Mouse (Mus musculus) kidney, embryonic 16.5 days (tissue): ENCODE data around the gene 1600015I10Rik. TPM values are rescaled to one million over a fixed set of nuclear protein-coding genes. Genes with fewer than 3 reads are reported as not detected.
"Not testable (repeated sequence)": the region's sequence is repeated elsewhere in the genome, so short reads cannot be mapped to it uniquely, and the experiment has no call there.

Source experiments
- ATAC-seq: fragments of 200-750 bp; cut with Nextera tagmentation; 2 replicates; pipeline ENCODE4 v1.8.0; 2017; ENCODE audit warnings: moderate TSS enrichment; ENCODE audit not compliant: low FRiP score, low TSS enrichment
- H3K27ac ChIP-seq: fragments of 300-500 bp; sonication (generic); 2 replicates; pipeline ENCODE4 v1.5.1; 2014; ENCODE audit warnings: low read length
- H3K27me3 ChIP-seq: fragments of 300-500 bp; sonication (generic); 2 replicates; pipeline ENCODE4 v1.6.1; 2014; ENCODE audit warnings: low read length, control low read depth, mixed read lengths; ENCODE audit not compliant: insufficient read depth
- H3K36me3 ChIP-seq: fragments of 300-500 bp; sonication (generic); 2 replicates; pipeline ENCODE4 v1.6.1; 2014; ENCODE audit warnings: low read length, control low read depth, mixed read lengths; ENCODE audit not compliant: insufficient read depth
- H3K4me1 ChIP-seq: fragments of 300-500 bp; sonication (generic); 2 replicates; pipeline ENCODE4 v1.6.1; 2014; ENCODE audit warnings: low read length, control low read depth, mixed read lengths; ENCODE audit not compliant: insufficient read depth
- H3K4me2 ChIP-seq: fragments of 300-500 bp; sonication (generic); replicated peaks from 2 replicates; pipeline ENCODE4 v1.6.1; 2014; ENCODE audit warnings: low read depth, low read length
- H3K4me3 ChIP-seq: fragments of 300-500 bp; sonication (generic); 2 replicates; pipeline ENCODE4 v1.5.1; 2014; ENCODE audit warnings: mild to moderate bottlenecking, low read length
- H3K9ac ChIP-seq: fragments of 300-500 bp; sonication (generic); replicated peaks from 2 replicates; pipeline ENCODE4 v1.6.1; 2014; ENCODE audit warnings: low read length
- H3K9me3 ChIP-seq: fragments of 300-500 bp; sonication (generic); 2 replicates; pipeline ENCODE4 v1.6.1; 2016; ENCODE audit warnings: low read length, control low read depth
- WGBS: fragments of 180-500 bp; shearing (Covaris S2); extraction: QIAGEN DNeasy Blood & Tissue Kit; methylation state at CpG from one replicate; pipeline ENCODE4 v1.1.7; 2014; 5-methylcytosine and 5-hydroxymethylcytosine counted together
- polyA plus RNA-seq: library from polyadenylated mRNA; unstranded; fragments of >200 nt; fragmentation: Nextera tagmentation; extraction: Ambion mirVana; gene quantifications from 2 replicates; pipeline ENCODE4 v1.2.1, GENCODE M21; 2015

Gene 1600015I10Rik
- polyA plus RNA-seq, 1 experiment from 2014 or later: not detected

DNA sequence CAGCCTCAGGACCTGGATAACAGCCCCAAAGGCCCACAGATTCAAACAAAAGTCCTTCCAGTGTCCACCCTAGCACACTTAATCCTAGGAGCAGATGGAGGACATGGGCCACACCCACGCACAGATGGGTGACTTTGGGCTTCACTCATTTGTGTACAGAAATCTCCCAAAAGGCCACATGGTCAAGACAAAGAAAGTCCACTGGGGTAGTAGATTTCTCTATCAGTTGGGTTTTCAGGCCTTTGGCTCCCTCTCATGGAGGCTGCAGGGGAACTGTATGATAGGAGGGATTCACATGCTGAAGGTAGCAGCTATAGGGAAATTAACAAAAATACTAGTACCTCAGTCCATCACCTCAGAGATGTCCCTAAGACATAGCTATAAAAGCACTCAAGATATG, 28.4 kb downstream of the 1600015I10Rik start:
- ATAC-seq: no peak
- no peaks in the 10 kb centered on the region for H3K36me3 ChIP-seq
- 67% methylated on average over 1 of the region's 1 CpGs for WGBS

DNA sequence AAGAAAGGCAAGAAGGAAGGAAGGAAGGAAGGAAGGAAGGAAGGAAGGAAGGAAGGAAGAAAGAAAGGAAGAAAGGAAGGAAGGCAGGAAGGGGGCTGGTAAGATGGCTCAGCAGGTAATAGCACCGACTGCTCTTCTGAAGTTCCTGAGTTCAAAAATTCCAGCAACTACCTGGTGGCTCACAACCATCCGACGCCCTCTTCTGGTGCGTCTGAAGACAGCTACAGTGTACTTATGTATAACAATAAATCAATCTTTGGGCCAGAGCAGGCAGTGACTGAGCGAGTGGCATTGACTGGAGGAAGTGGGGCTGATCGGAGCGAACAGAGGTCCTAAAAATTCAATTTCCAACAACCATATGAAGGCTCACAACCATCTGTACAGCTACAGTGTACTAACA, 29.5 kb downstream of the 1600015I10Rik start:
- H3K27me3 ChIP-seq, H3K9me3 ChIP-seq, H3K4me3 ChIP-seq, H3K36me3 ChIP-seq, H3K9ac ChIP-seq, H3K4me1 ChIP-seq, H3K27ac ChIP-seq, H3K4me2 ChIP-seq, ATAC-seq: not testable (repeated sequence)
- 28% methylated on average over 7 of the region's 7 CpGs for WGBS

More for the DNA sequence above, 28.4 kb downstream of the 1600015I10Rik start:
- Histone ChIP-seq H3K9me3 (no peaks in the 10 kb centered on the region), H3K27me3 (no peaks in the 10 kb centered on the region), H3K9ac (no peak overlapping the region), H3K27ac (no peak overlapping the region), H3K4me1 (no peaks in the 10 kb centered on the region), H3K4me3 (no peak overlapping the region), H3K4me2 (no peak overlapping the region)

DNA sequence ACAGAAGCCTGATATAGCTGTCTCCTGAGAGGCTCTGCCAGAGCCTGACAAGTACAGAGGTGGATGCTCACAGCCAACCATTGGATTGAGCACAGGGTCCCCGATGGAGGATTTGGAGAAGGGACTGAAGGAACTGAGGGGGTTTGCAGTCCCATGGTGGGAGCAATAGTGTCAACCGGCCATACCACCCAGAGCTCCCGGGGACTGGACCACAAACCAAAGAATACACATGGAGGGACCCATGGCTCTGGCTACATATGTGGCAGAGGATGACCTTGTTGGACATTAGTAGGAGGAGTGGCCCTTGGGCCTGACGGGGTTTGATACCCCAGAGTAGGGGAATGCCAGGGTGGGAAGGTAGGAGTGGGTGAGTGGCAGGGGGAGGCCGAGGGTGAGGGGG, 37.0 kb downstream of the 1600015I10Rik start:
- not testable (repeated sequence) for H3K27me3 ChIP-seq, H3K9me3 ChIP-seq, H3K4me2 ChIP-seq, H3K27ac ChIP-seq, H3K4me1 ChIP-seq, H3K4me3 ChIP-seq, ATAC-seq, H3K9ac ChIP-seq, H3K36me3 ChIP-seq
- WGBS: 92% methylated on average over 5 of the region's 5 CpGs

DNA sequence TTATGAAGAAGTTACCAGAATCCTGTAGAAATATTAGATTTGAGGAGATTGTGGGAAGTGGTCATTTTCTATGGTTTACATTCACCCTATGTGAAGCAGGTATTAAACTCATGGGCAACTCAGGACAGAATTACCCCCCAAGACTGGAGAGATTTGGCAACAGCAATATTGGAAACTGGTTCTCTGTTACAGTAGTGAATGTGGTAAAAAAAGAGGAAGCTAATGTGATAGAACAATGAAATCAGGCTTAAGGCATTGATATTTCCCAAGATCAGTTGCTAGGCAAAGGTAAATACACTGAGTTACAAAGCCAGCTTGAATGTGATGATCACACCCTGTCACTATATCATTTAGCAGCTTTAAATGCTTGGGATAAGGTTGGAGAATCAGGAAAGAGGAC, 38.2 kb downstream of the 1600015I10Rik start:
- H3K36me3 ChIP-seq: no peaks in the 10 kb centered on the region
- H3K9ac ChIP-seq: no peak overlapping the region
- H3K9me3 ChIP-seq: no peaks in the 10 kb centered on the region
- H3K27ac ChIP-seq: no peak overlapping the region
- no peaks in the 10 kb centered on the region for H3K4me1 ChIP-seq
- ATAC-seq: no peak
- H3K4me2 ChIP-seq: no peak overlapping the region
- H3K27me3 ChIP-seq: no peaks in the 10 kb centered on the region
- H3K4me3 ChIP-seq: no peak overlapping the region

DNA sequence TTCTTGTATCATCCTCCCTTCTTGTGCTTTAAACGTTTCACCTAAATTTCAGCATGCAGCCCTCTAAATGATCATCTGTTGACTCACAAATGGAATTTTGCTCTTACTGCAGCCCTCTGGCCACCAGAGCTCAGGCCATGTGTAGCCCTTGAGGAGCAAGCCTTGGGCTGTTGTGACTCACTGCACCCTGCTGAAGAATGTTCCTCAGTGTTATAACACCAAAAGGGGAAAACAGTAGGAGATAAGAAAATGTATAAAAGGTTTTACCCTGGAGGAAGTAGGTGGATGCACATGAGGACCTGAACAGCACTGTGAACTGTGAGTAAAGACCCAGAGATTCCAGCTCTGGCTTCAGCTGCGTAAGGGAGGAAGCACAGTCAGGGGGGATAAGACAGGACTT, 45.0 kb downstream of the 1600015I10Rik start, which contains the start of gene Doxl2:
Doxl2 (plus strand) TSS at position 301 of the 400 bp plus-strand sequence.
- no peaks in the 10 kb centered on the region for H3K4me1 ChIP-seq
- no peaks in the 10 kb centered on the region for H3K36me3 ChIP-seq
- no peak for ATAC-seq
- no peaks in the 10 kb centered on the region for H3K27me3 ChIP-seq
- no peak within 1 kb of the TSS for H3K4me2 ChIP-seq
- H3K4me3 ChIP-seq: no peak within 1 kb of the TSS
- WGBS: 85% methylated on average over 2 of the region's 2 CpGs
- no peaks in the 10 kb centered on the region for H3K9me3 ChIP-seq
- no peak within 1 kb of the TSS for H3K9ac ChIP-seq
- no peak within 1 kb of the TSS for H3K27ac ChIP-seq

DNA sequence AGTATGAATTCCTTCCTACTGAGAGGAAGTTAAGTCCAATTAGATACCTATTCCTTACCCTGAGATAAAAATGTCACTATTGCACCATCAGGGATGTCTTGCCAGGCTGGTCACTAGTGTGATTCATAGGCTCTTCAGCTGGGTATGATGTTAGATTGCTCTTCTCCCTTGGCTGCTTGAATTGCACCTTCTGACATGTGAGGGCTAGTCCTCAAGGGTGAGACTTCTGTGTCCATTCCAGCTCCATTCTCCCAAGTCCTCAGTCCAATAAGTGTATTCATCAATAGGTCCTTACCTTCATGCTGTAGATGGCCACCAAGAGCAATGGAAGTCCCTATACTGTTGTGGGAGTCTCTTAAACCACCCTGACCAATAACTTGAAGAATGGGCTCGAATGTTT, 49.9 kb downstream of the 1600015I10Rik start:
- Histone ChIP-seq H3K9me3 (no peaks in the 10 kb centered on the region), H3K4me1 (no peaks in the 10 kb centered on the region), H3K4me2 (no peak overlapping the region), H3K27me3 (no peaks in the 10 kb centered on the region), H3K4me3 (no peak overlapping the region), H3K9ac (no peak overlapping the region), H3K36me3 (no peaks in the 10 kb centered on the region), H3K27ac (no peak overlapping the region)
- no peak for ATAC-seq
- 59% methylated on average over 1 of the region's 1 CpGs for WGBS

DNA sequence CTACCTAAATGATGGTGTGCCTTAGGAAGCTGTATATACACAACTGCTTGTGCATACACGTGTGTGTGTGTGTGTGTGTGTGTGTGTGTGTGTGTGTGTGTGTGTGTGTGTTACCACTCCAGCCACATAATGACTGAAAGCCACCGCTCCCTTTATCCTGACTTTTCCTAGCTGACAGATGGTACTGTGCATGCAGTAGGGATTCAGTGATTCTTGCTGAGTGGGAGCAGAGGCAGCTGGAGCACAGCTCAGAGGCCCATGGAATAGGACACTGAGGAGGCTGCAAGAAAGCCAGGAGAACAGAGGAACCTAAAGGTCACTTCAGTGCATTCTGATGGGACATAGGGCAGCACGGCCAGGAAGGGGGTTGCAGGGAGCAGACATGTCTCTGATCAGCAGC, 52.6 kb downstream of the 1600015I10Rik start:
- Histone ChIP-seq H3K9me3 (no peaks in the 10 kb centered on the region), H3K36me3 (no peaks in the 10 kb centered on the region), H3K9ac (no peak overlapping the region), H3K4me2 (no peak overlapping the region), H3K4me3 (no peak overlapping the region), H3K27me3 (no peaks in the 10 kb centered on the region), H3K27ac (no peak overlapping the region), H3K4me1 (no peaks in the 10 kb centered on the region)
- no peak for ATAC-seq
- WGBS: 79% methylated on average over 3 of the region's 3 CpGs

Other genes starting within 250 kb of the 1600015I10Rik start
- gene Gimap4, start 245.3 kb upstream of the 1600015I10Rik start, polyA plus RNA-seq: 84.6 and 86.0 TPM in 2 replicates
- gene Gimap6, start 221.7 kb upstream of the 1600015I10Rik start, polyA plus RNA-seq: 59.4 and 67.3 TPM in 2 replicates
- gene Gm28053, start 211.3 kb upstream of the 1600015I10Rik start, polyA plus RNA-seq: 1.4 and 2.4 TPM in 2 replicates
- gene Gimap7, start 211.3 kb upstream of the 1600015I10Rik start, polyA plus RNA-seq: not detected in 2 replicates
- gene Gimap1, start 190.8 kb upstream of the 1600015I10Rik start, polyA plus RNA-seq: 39.5 and 43.2 TPM in 2 replicates
- gene Gimap5, start 183.7 kb upstream of the 1600015I10Rik start, polyA plus RNA-seq: 18.0 and 19.9 TPM in 2 replicates
- gene Gimap3, start 159.0 kb upstream of the 1600015I10Rik start, polyA plus RNA-seq: 0.19 TPM in 1 of 2 replicates, not detected in the other
- 194 and 227 TPM in 2 replicates for gene Tmem176a, start 89.0 kb upstream of the 1600015I10Rik start, polyA plus RNA-seq
- gene Tmem176b, start 88.4 kb upstream of the 1600015I10Rik start, polyA plus RNA-seq: 479 and 496 TPM in 2 replicates
- 4.7 and 6.0 TPM in 2 replicates for gene Aoc1, start 57.0 kb upstream of the 1600015I10Rik start, polyA plus RNA-seq
- gene Doxl2, start 45.1 kb downstream of the 1600015I10Rik start, polyA plus RNA-seq: not detected in 2 replicates
- not detected in 2 replicates for gene Svs1, start 57.0 kb downstream of the 1600015I10Rik start, polyA plus RNA-seq
- gene Gpnmb, start 106.7 kb downstream of the 1600015I10Rik start, polyA plus RNA-seq: 0.26 and 0.39 TPM in 2 replicates
- 62.8 and 72.2 TPM in 2 replicates for gene Malsu1, start 143.9 kb downstream of the 1600015I10Rik start, polyA plus RNA-seq